Mouse (Mus musculus) yolk sac, embryonic 10.5 days (tissue): ENCODE results near the gene Cela1.

ENCODE experiments used
- DNase-seq: peaks from one replicate; pipeline ENCODE4 v3.0.0-alpha.2; 2017; ENCODE audit warnings: low spot score

The Cela1 gene

GRCm38 (mm10) chr15:100635851-100636645, 51.7 kb downstream of the Cela1 start:
- DNase-seq = no peak

DNA sequence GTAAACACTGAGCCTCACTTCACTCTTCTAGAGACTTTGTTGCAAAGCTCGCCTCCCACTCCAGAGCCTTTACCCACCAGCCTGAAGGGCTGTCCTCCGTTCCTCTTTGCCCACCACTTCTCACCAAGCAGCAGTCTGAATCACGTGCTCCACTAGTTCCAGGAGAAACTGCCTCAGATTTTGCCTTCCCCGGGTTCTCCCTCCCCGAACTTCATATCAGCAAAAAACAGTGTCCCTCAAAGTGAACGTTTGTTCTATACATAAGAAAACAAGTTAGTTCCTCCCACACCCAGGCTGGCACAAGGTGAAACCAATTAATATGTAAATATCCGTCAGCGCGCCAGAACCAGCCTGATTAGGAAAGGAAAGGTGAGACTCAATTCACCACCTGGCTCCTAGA, 52.5 kb downstream of the Cela1 start:
- DNase-seq = no peak

- no peak for DNase-seq
These were observed 54.4 kb downstream of the Cela1 start for GRCm38 (mm10) chr15:100633341-100633740.

DNA sequence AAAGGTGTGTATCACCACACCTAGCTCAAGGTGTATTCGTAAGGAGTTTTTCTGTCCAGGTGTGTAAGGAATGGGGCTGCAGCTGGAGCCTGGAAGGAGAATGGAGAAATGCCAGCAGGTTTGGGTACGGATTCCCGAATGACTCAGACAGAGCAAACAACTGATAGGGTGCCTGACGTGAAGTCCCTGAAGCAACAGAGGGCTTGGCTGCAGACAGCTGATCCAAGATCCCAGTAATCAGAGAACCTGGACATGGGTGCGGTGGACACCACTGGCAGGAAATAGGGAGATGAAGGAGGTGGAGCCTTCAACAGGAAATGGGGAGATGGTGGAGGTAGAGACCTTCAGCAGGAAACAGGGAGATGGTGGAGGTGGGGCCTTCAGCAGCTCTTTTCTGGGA, 55.4 kb downstream of the Cela1 start:
- DNase-seq = no peak

DNA sequence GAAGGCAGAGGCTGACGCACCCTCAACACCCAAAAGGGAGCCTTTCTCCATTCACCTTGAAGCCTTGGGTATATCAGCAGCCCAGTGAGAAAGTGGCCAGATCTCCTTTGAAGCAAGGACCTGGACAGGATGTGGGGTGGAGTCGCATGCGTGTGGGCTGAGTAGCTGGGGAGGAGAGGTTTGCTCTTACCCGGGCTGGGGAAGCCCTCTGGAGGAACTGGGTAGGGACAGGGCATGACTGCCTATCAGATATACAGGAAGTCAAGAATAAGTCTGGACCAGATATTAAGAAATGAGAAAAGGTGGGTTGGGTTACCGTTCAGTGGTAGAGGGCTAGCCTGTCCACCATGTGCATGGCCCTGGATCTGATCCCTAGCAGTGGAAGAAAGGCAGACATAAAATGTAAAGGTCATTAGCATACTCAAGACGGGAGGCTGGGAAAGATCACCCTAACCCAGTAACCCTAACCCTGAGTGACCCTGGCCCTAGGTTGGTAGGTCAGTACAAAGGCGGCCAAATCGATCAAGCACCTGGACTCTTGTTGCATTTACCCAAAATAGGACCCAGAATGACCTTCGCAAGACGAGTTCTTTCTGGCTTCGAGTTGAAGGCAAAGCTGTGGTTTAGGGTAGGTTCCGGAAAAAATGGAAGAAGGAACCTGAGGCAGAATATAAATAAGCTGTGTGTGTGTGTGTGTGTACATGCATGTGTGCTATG, 56.1 kb downstream of the Cela1 start:
- DNase-seq = no peak

GRCm38 (mm10) chr15:100630126-100630525, 57.6 kb downstream of the Cela1 start:
- no peak for DNase-seq

DNA sequence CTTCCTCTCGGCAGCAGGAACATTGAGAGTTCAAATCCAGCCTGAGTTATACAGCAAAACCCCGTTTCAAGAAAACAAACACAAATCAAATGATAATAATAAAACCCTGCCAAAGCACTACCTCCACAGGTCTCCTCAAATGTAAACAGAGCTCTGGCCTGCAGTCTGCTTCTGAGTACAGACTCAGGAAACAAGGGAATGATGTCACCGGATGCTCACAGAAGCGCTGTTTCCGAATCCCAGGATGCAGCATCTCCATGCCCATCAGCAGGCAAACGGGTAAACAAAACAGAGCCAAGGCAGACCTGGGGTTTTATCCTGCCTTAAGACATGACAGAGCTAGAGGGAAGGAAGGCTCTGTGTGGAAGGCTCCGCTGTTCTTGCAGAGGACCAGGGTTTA, 58.9 kb downstream of the Cela1 start:
- DNase-seq = no peak

GRCm38 (mm10) chr15:100627774-100628370, 59.8 kb downstream of the Cela1 start:
- DNase-seq = no peak

- no peak for DNase-seq
These were observed 60.4 kb downstream of the Cela1 start for GRCm38 (mm10) chr15:100627287-100627686.

- no peak for DNase-seq
These were observed 63.3 kb downstream of the Cela1 start for GRCm38 (mm10) chr15:100624435-100624834.
